Mouse (Mus musculus) ES-Bruce4 (cell line): ENCODE measurements around the gene Snx10. TPM values are rescaled to one million over a fixed set of nuclear protein-coding genes. Genes with fewer than 3 reads are reported as not detected.

Experiments used
- H3K27ac ChIP-seq: 2 replicates; pipeline ENCODE4 v1.5.1; 2012; ENCODE audit warnings: low read length, inconsistent platforms; ENCODE audit not compliant: insufficient read depth
- H3K27me3 ChIP-seq: 2 replicates; pipeline ENCODE4 v1.6.1; 2012; ENCODE audit warnings: mild to moderate bottlenecking, low read length, inconsistent platforms; ENCODE audit not compliant: control insufficient read depth, poor library complexity, insufficient read depth, severe bottlenecking
- H3K36me3 ChIP-seq: 2 replicates; pipeline ENCODE4 v1.6.1; 2012; ENCODE audit warnings: inconsistent platforms, mild to moderate bottlenecking, low read length, moderate library complexity; ENCODE audit not compliant: control insufficient read depth, poor library complexity, insufficient read depth, severe bottlenecking
- H3K4me1 ChIP-seq: one replicate; pipeline ENCODE4 v1.8.1; 2011; ENCODE audit warnings: low read length; ENCODE audit not compliant: control insufficient read depth, insufficient read depth
- H3K4me3 ChIP-seq: 2 replicates; pipeline ENCODE4 v1.5.1; 2011; ENCODE audit warnings: low read depth, mild to moderate bottlenecking, low read length
- H3K9ac ChIP-seq: 2 replicates; pipeline ENCODE4 v1.6.1; 2012; ENCODE audit warnings: low read depth, mild to moderate bottlenecking, inconsistent platforms; ENCODE audit not compliant: poor library complexity, severe bottlenecking
- H3K9me3 ChIP-seq: replicated peaks from 2 replicates; pipeline ENCODE4 v1.6.1; 2012; ENCODE audit warnings: mild to moderate bottlenecking, low read length, inconsistent platforms; ENCODE audit not compliant: control insufficient read depth, poor library complexity, insufficient read depth, severe bottlenecking
- CTCF ChIP-seq: IDR thresholded peaks from one replicate; pipeline ENCODE4 v1.8.1; 2011; ENCODE audit warnings: low read depth, low read length
- EP300 ChIP-seq: IDR thresholded peaks from 2 replicates; pipeline ENCODE4 v1.6.1; 2011; ENCODE audit warnings: low read depth, low read length; ENCODE audit not compliant: insufficient read depth
- POLR2A ChIP-seq: IDR thresholded peaks from one replicate; pipeline ENCODE4 v1.8.1; 2011; ENCODE audit warnings: low read length; ENCODE audit not compliant: insufficient read depth
- polyA plus RNA-seq: library from polyadenylated mRNA; stranded (reverse); fragments of >200 nt; gene quantifications from 2 replicates; pipeline ENCODE4 v1.2.4, GENCODE M21; 2011; ENCODE audit warnings: low read depth; ENCODE audit not compliant: missing spikeins, insufficient read depth, insufficient read length

Snx10 gene
- polyA plus RNA-seq, 1 experiment, result 87.2 TPM

- Histone ChIP-seq H3K4me1 (peaks cover 2% of the 10 kb centered on the region), H3K27ac (peak overlapping the region; percentile 56), H3K9ac (peak overlapping the region; percentile 96), H3K4me3 (peak overlapping the region; percentile 98), H3K9me3 (no peaks in the 10 kb centered on the region), H3K36me3 (no peaks in the 10 kb centered on the region), H3K27me3 (no peaks in the 10 kb centered on the region)
- no peak for TF ChIP-seq EP300
- no peak for TF ChIP-seq POLR2A
- no peak for TF ChIP-seq CTCF
Observed at GRCm38 (mm10) chr6:51524321-51524931, 725 bp downstream of the Snx10 start.

GRCm38 (mm10) chr6:51525001-51525400, 1.3 kb downstream of the Snx10 start:
- H3K9ac ChIP-seq, result no peak overlapping the region

DNA sequence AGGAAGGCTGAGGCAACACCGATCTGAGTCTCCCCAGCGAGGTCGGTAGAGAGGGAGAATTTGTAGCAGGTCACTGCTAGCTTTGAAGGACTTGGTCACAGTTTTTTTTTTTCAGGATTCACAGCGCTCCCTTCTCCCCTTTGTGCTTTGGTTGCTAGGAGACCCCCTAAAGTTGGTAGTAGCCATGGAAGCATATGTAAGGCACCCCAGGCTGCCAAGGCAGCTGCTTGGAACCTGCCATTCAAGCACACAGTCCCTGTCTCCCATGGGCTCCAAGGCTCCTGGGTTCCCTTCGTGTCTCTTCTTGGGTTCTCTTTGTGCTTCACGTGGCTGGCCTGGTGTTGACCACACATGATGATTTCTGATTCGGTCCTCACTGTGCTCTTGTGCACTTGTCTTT, 5.8 kb downstream of the Snx10 start:
- Histone ChIP-seq H3K27me3 (no peaks in the 10 kb centered on the region), H3K4me3 (no peak overlapping the region), H3K9me3 (no peaks in the 10 kb centered on the region), H3K36me3 (no peaks in the 10 kb centered on the region), H3K9ac (no peak overlapping the region), H3K4me1 (peaks cover 5% of the 10 kb centered on the region), H3K27ac (no peak overlapping the region)
- no peak for TF ChIP-seq CTCF
- TF ChIP-seq POLR2A, result no peak
- TF ChIP-seq EP300, result no peak

More at GRCm38 (mm10) chr6:51525001-51525400, 1.3 kb downstream of the Snx10 start:
- Histone ChIP-seq H3K27me3 (no peaks in the 10 kb centered on the region), H3K4me1 (peaks cover 2% of the 10 kb centered on the region), H3K9me3 (no peaks in the 10 kb centered on the region), H3K36me3 (no peaks in the 10 kb centered on the region), H3K4me3 (0 out of 2 replicates have a peak overlapping the region, but pooled peaks have one; percentile 10), H3K27ac (no peak overlapping the region)
- TF ChIP-seq POLR2A, result no peak
- no peak for TF ChIP-seq CTCF
- TF ChIP-seq EP300, result no peak

DNA sequence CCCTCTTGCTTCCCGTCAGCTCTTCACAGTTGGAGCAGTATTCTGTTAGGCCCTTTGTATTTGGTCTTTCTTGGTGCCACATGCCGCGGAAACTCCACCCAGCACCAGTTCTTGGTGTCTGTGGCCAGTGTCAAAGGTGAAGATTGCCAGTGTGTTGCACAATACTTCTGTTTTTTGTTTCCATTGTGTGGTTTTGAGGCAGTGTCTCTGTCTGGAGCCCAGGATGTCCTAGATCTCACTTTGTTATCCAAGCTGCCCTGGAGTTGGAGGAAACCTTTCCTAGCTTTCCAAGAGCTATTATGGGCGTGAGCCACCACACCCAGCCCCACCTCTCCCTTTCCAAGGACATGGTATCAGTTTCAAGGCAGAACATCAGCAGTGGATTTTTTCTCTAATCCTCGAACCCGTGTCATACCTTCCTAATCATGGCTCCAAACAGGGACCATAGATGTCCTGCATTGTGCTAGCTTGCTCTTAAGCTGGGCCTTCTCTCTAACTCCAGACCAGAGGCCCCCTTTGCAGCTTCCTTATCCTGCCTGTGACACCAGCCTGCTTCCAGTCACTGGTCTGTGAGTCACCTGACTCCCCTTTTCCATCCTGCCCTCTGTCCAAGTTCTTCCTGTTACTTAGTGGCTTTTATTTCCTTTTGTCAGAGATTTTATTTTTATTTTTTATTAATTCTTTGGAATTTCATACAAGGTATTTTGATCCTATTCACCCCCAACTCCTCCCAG, 9.9 kb downstream of the Snx10 start:
- Histone ChIP-seq H3K9ac (no peak overlapping the region), H3K4me3 (no peak overlapping the region), H3K27me3 (no peaks in the 10 kb centered on the region), H3K4me1 (peaks cover 5% of the 10 kb centered on the region), H3K9me3 (no peaks in the 10 kb centered on the region), H3K36me3 (no peaks in the 10 kb centered on the region), H3K27ac (peak overlapping the region; percentile 62)
- TF ChIP-seq EP300 (peak; percentile 33; the same call in 1 of the 2 replicates), POLR2A (no peak), CTCF (no peak)

DNA sequence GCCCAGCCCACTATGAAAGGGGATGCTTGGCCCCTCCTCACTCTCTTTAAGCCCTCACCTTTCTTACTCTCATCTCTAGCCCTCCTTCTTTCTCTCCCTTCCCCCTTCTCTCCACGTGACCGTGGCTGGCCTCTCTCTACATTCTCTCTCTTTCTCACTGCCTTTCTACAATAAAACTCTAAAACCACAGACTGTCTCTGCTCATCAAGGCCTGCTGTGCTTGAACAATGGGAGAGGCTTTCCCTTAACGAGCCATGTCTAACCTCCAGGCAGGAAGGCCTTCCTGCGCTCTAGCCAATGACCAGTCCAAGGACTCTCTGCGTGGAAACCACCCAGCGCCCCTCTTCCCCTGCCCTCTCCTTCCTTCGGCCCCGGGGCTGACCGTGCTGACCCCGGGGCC, 11.9 kb downstream of the Snx10 start:
- no peak overlapping the region for H3K4me3 ChIP-seq
- no peaks in the 10 kb centered on the region for H3K36me3 ChIP-seq
- H3K4me1 ChIP-seq, result peaks cover 7% of the 10 kb centered on the region
- H3K27ac ChIP-seq, result peak overlapping the region; percentile 30; the same call in 1 of the 2 replicates
- H3K9ac ChIP-seq, result no peak overlapping the region
- TF ChIP-seq POLR2A, result no peak
- H3K27me3 ChIP-seq, result no peaks in the 10 kb centered on the region
- H3K9me3 ChIP-seq, result no peaks in the 10 kb centered on the region

DNA sequence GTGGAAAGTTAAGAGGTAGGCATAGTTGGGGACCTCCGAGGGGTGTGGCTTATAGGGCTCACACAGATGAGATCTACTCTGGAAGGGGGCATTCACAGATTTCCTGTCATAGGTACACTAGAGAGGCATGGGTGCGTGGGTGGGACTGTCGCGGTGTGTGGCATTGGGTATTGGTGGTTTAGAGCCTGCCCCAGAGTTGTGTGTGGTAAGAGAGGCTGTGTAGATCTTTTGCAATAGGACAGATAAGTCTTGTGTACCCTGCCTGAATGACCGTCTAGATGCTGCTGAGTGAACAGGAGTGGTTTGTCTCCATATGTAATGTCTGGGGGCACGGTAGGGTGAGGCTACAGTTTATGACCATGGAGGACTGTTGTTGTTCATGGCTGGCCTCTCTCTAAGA, 16.8 kb downstream of the Snx10 start:
- H3K27me3 ChIP-seq, result no peaks in the 10 kb centered on the region
- no peak overlapping the region for H3K27ac ChIP-seq
- TF ChIP-seq POLR2A (no peak), CTCF (no peak), EP300 (no peak)
- no peaks in the 10 kb centered on the region for H3K9me3 ChIP-seq
- no peaks in the 10 kb centered on the region for H3K36me3 ChIP-seq
- H3K4me3 ChIP-seq, result no peak overlapping the region
- H3K4me1 ChIP-seq, result peaks cover 6% of the 10 kb centered on the region
- no peak overlapping the region for H3K9ac ChIP-seq
